Mouse (Mus musculus) midbrain, postnatal 0 days (tissue): ENCODE measurements at regions not wholly inside any gene's neighbourhood (a gene's known extent, or its start where the extent isn't known, plus 50 kb on each side); places are given as distances from the start of the nearest gene placed in this dataset.

Experiments used
- ATAC-seq: fragments of 200-750 bp; cut with Nextera tagmentation; 2 replicates; pipeline ENCODE4 v1.8.0; 2017; ENCODE audit warnings: moderate number of reproducible peaks, mild to moderate bottlenecking, moderate TSS enrichment, moderate library complexity; ENCODE audit not compliant: low FRiP score
- DNase-seq: peaks from one replicate; pipeline ENCODE4 v3.0.0-alpha.2; 2015; ENCODE audit warnings: low spot score
- H3K27ac ChIP-seq: fragments of 300-500 bp; sonication (generic); 2 replicates; pipeline ENCODE4 v1.5.1; 2014; ENCODE audit warnings: low read depth, mild to moderate bottlenecking, low read length, mixed read lengths
- H3K27me3 ChIP-seq: fragments of 300-500 bp; sonication (generic); 2 replicates; pipeline ENCODE4 v1.6.1; 2014; ENCODE audit warnings: low read length, control low read depth, mixed read lengths; ENCODE audit not compliant: insufficient read depth
- H3K36me3 ChIP-seq: fragments of 300-500 bp; sonication (generic); 2 replicates; pipeline ENCODE4 v1.6.1; 2014; ENCODE audit warnings: low read length, control low read depth, mixed read lengths; ENCODE audit not compliant: insufficient read depth
- H3K4me1 ChIP-seq: fragments of 300-500 bp; sonication (generic); 2 replicates; pipeline ENCODE4 v1.6.1; 2014; ENCODE audit warnings: mild to moderate bottlenecking, control low read depth, antibody characterized with exemption, low read length, mixed read lengths; ENCODE audit not compliant: insufficient read depth
- H3K4me2 ChIP-seq: fragments of 300-500 bp; sonication (generic); 2 replicates; pipeline ENCODE4 v1.6.1; 2014; ENCODE audit warnings: low read depth, mild to moderate bottlenecking, low read length, mixed read lengths; ENCODE audit not compliant: poor library complexity, severe bottlenecking
- H3K4me3 ChIP-seq: fragments of 300-500 bp; sonication (generic); 2 replicates; pipeline ENCODE4 v1.5.1; 2014; ENCODE audit warnings: low read depth, mild to moderate bottlenecking, low read length, moderate library complexity
- H3K9ac ChIP-seq: fragments of 300-500 bp; sonication (generic); replicated peaks from 2 replicates; pipeline ENCODE4 v1.6.1; 2014; ENCODE audit warnings: mild to moderate bottlenecking, low read length, moderate library complexity, mixed read lengths; ENCODE audit not compliant: poor library complexity, severe bottlenecking
- H3K9me3 ChIP-seq: fragments of 300-500 bp; sonication (generic); 2 replicates; pipeline ENCODE4 v1.6.1; 2016; ENCODE audit warnings: low read length, control low read depth
- CTCF ChIP-seq: IDR thresholded peaks from 2 replicates; pipeline ENCODE4 v1.5.1; 2016; ENCODE audit warnings: antibody characterized with exemption, mild to moderate bottlenecking
- WGBS: fragments of 180-500 bp; shearing (Covaris S2); extraction: QIAGEN DNeasy Blood & Tissue Kit; methylation state at CpG from one replicate; pipeline ENCODE4 v1.1.7; 2014; 5-methylcytosine and 5-hydroxymethylcytosine counted together

GRCm38 (mm10) chr6:89068286-89068685 lies 166.2 kb downstream of the Tpra1 start:
- WGBS: 93% methylated on average over 5 of the region's 5 CpGs
- no peak for TF ChIP-seq CTCF
- Histone ChIP-seq H3K4me1 (no peaks in the 10 kb centered on the region; the same call in 1 of the 2 replicates), H3K36me3 (no peaks in the 10 kb centered on the region), H3K9me3 (no peaks in the 10 kb centered on the region), H3K27ac (no peak overlapping the region), H3K9ac (no peak overlapping the region), H3K4me3 (no peak overlapping the region), H3K4me2 (no peak overlapping the region), H3K27me3 (no peaks in the 10 kb centered on the region)
- no peak for ATAC-seq
- no peak for DNase-seq

GRCm38 (mm10) chr6:89069108-89069507 lies 167.1 kb downstream of the Tpra1 start:
- Histone ChIP-seq H3K9ac (no peak overlapping the region), H3K9me3 (no peaks in the 10 kb centered on the region), H3K27me3 (no peaks in the 10 kb centered on the region), H3K4me3 (no peak overlapping the region), H3K4me2 (no peak overlapping the region), H3K4me1 (no peaks in the 10 kb centered on the region; the same call in 1 of the 2 replicates), H3K27ac (0 out of 2 replicates have a peak overlapping the region, but pooled peaks have one; percentile 0), H3K36me3 (no peaks in the 10 kb centered on the region)
- TF ChIP-seq CTCF: no peak
- DNase-seq (peak; percentile 49), ATAC-seq (no peak)
- 54% methylated on average over 5 of the region's 5 CpGs for WGBS

GRCm38 (mm10) chr6:89070011-89070410 lies 168.0 kb downstream of the Tpra1 start:
- Histone ChIP-seq H3K9ac (no peak overlapping the region), H3K27me3 (no peaks in the 10 kb centered on the region), H3K4me3 (no peak overlapping the region), H3K27ac (no peak overlapping the region), H3K9me3 (no peaks in the 10 kb centered on the region), H3K4me1 (no peaks in the 10 kb centered on the region; the same call in 1 of the 2 replicates), H3K4me2 (no peak overlapping the region), H3K36me3 (no peaks in the 10 kb centered on the region)
- no peak for TF ChIP-seq CTCF
- WGBS: 19% methylated on average over 3 of the region's 3 CpGs
- ATAC-seq (no peak), DNase-seq (no peak)

- no peaks in the 10 kb centered on the region for H3K9me3 ChIP-seq
- H3K36me3 ChIP-seq: no peaks in the 10 kb centered on the region
- no peak for DNase-seq
- ATAC-seq: no peak
- H3K27ac ChIP-seq: no peak overlapping the region
- 14% methylated on average over 2 of the region's 2 CpGs for WGBS
- no peaks in the 10 kb centered on the region; the same call in 1 of the 2 replicates for H3K4me1 ChIP-seq
- H3K9ac ChIP-seq: no peak overlapping the region
- no peak for TF ChIP-seq CTCF
- H3K27me3 ChIP-seq: no peaks in the 10 kb centered on the region
- no peak overlapping the region for H3K4me3 ChIP-seq
- no peak overlapping the region for H3K4me2 ChIP-seq
Measured at GRCm38 (mm10) chr6:89071766-89072165, 169.7 kb downstream of the Tpra1 start.

GRCm38 (mm10) chr6:89072569-89072968 lies 170.5 kb downstream of the Tpra1 start:
- Histone ChIP-seq H3K36me3 (no peaks in the 10 kb centered on the region), H3K4me3 (no peak overlapping the region), H3K9ac (no peak overlapping the region), H3K27ac (no peak overlapping the region), H3K4me2 (no peak overlapping the region), H3K4me1 (no peaks in the 10 kb centered on the region; the same call in 1 of the 2 replicates), H3K27me3 (no peaks in the 10 kb centered on the region), H3K9me3 (no peaks in the 10 kb centered on the region)
- 45% methylated on average over 2 of the region's 2 CpGs for whole genome bisulfite sequencing
- ATAC-seq (no peak), DNase-seq (no peak)
- TF ChIP-seq CTCF: no peak

- Histone ChIP-seq H3K9me3 (no peaks in the 10 kb centered on the region), H3K36me3 (no peaks in the 10 kb centered on the region), H3K27ac (no peak overlapping the region), H3K9ac (no peak overlapping the region), H3K4me2 (no peak overlapping the region), H3K27me3 (no peaks in the 10 kb centered on the region), H3K4me1 (no peaks in the 10 kb centered on the region), H3K4me3 (no peak overlapping the region)
- no peak for DNase-seq
- WGBS: 76% methylated on average over 6 of the region's 6 CpGs
- TF ChIP-seq CTCF: no peak
- ATAC-seq: no peak
Measured at GRCm38 (mm10) chr6:89081624-89082300, 179.7 kb downstream of the Tpra1 start.
